ENCODE assay signal across 8 mouse cellular contexts in the genomic region with DNA sequence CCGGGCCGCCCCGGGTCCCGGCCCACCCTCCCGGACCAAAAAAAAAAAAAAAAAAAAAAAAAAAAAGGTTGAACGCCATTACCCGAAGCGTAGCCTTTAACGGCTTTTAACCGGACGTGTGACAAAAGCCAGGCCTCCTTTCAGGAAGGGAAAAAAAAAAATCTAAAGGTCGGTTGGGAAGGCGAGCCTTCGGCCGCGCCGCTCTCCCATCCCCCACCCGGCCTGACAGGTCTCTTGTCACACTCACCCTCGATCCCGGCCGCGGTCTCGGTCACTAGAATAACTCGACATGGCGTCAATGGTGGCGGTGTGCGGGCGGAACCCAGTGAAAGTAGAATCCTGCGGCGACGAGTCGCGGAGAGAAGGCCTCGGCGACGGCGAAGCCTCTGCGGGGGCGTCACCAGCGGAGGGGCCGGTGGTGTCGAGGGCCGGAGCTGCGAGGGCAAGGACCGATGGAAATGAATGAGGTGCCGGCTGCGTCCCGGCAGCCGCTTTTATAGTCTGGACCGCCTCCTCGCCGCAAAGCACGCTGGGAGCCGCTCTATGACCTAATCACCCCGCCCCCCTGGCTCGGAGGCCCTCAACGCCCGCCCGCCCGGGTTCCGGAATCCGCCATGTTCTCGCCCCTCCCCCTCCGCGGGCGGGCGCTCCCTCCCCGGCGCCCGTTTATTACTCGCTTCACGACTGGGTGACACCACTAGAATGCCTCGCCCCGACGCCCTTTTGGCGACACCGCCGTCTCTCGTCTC. TPM values are rescaled to one million over a fixed set of nuclear protein-coding genes. Genes with fewer than 3 reads are reported as not detected.
DNase-seq lines count a peak whose midpoint lies in the region; ATAC-seq and TF ChIP-seq lines count a peak whose summit lies in the region.

No protein-coding gene starts in this region.

- under 1% methylated on average over 72 of the region's 79 CpGs for WGBS in hindbrain, postnatal 0 days
- 1% methylated on average over 49 of the region's 79 CpGs for WGBS in macrophage (ENCODE audit: missing documents)

- TF ChIP-seq CTCF in gastrocnemius, adult 2 months (IDR thresholded peaks at IDR 0.05), result no peak
- TF ChIP-seq CTCF in hindbrain, postnatal 0 days (IDR thresholded peaks at IDR 0.05; ENCODE audit: low read depth), result no peak
- TF ChIP-seq CTCF in left cerebral cortex, adult 2 months (IDR thresholded peaks at IDR 0.05), result no peak

- H3K4me2 ChIP-seq in hindbrain, postnatal 0 days (ENCODE audit: low read depth, low read length), result peak overlapping the region; percentile 71

- peak; percentile 98 for DNase-seq in adipocyte (ENCODE audit: low spot score)
- DNase-seq in gastrocnemius, adult 2 months, result peak; percentile 99
- DNase-seq in hindbrain, postnatal 0 days (ENCODE audit: low spot score), result peak; percentile 99
- DNase-seq in left cerebral cortex, adult 2 months (ENCODE audit: extremely low spot score in 1 of 2, low spot score in 2 of 2), result peak; percentile 98 to 99
- DNase-seq in right cerebral cortex, adult 2 months (ENCODE audit: low spot score in 2 of 2), result peak; percentile 97 to 98
- peak; percentile 99 for DNase-seq in urinary bladder, postnatal 14 days (ENCODE audit: low spot score)

- no peaks in the 10 kb centered on the region for H3K9me3 ChIP-seq in hindbrain, postnatal 0 days (ENCODE audit: low read length)

- peak overlapping the region; percentile 98 for H3K9ac ChIP-seq in hindbrain, postnatal 0 days (replicated peaks; ENCODE audit: low read length)

- H3K27me3 ChIP-seq in hindbrain, postnatal 0 days (ENCODE audit: insufficient read depth, low read length), result no peaks in the 10 kb centered on the region

- peak overlapping the region; percentile 100 for H3K27ac ChIP-seq in gastrocnemius, adult 2 months
- peak overlapping the region; percentile 99 for H3K27ac ChIP-seq in hindbrain, postnatal 0 days
- H3K27ac ChIP-seq in left cerebral cortex, adult 2 months, result peak overlapping the region; percentile 100
- peak overlapping the region; percentile 91 for H3K27ac ChIP-seq in macrophage

- H3K79me2 ChIP-seq in macrophage (ENCODE audit: inconsistent target), result peaks cover 83% of the 10 kb centered on the region

- H3K36me3 ChIP-seq in hindbrain, postnatal 0 days (ENCODE audit: insufficient read depth, low read length), result peaks cover 20% of the 10 kb centered on the region
- H3K36me3 ChIP-seq in macrophage (ENCODE audit: inconsistent target), result peaks cover 39% of the 10 kb centered on the region

- peaks cover 10% of the 10 kb centered on the region; the same call in 1 of the 2 replicates for H3K4me1 ChIP-seq in hindbrain, postnatal 0 days (ENCODE audit: insufficient read depth, low read length)

- H3K4me3 ChIP-seq in gastrocnemius, adult 2 months, result peak overlapping the region; percentile 98
- H3K4me3 ChIP-seq in hindbrain, postnatal 0 days (ENCODE audit: low read length), result peak overlapping the region; percentile 95
- H3K4me3 ChIP-seq in left cerebral cortex, adult 2 months, result peak overlapping the region; percentile 98
- H3K4me3 ChIP-seq in macrophage (ENCODE audit: inconsistent target), result peak overlapping the region; percentile 93

- intact Hi-C loops in gastrocnemius, adult 2 months (cut with DNase I), result no loop called here
- intact Hi-C loops in left cerebral cortex, adult 2 months (cut with DNase I), result loop anchor here (2.0 to 5.0 kb wide), 5 partner anchors 35 to 515 kb away; a partner anchor contains a TSS

- ATAC-seq in common myeloid progenitor, adult 5-6 weeks (replicated peaks; ENCODE audit: low read depth, poor library complexity, severe bottlenecking), result peak; percentile 51
- ATAC-seq in hindbrain, postnatal 0 days, result peak; percentile 87

RNA-seq across cellular contexts. Expression of a gene that starts 0.8 kb away (rescaled TPM):
- 1,468 and 1,558 TPM in 2 replicates for total RNA-seq in common myeloid progenitor, adult 5-6 weeks (2017)
- 100 to 1,000 TPM; 261 to 265 TPM for total RNA-seq in gastrocnemius, adult 2 months (2021)
- total RNA-seq in hindbrain, postnatal 0 days (2014; rRNA removed), result 288 and 416 TPM in 2 replicates
- polyA plus RNA-seq in hindbrain, postnatal 0 days (2015; fragmentation: Nextera tagmentation; extraction: Ambion mirVana), result 272 and 274 TPM in 2 replicates
- total RNA-seq in left cerebral cortex, adult 2 months (2021), result 100 to 1,000 TPM; 652 to 679 TPM
- total RNA-seq in macrophage (2018; cell fraction: chromatin; rRNA removed), result 1,000 to 10,000 TPM; 1,977 to 3,563 (median 2,658) TPM
- total RNA-seq in macrophage (2018; cell fraction: cytosol; rRNA removed), result 100 to 1,000 TPM; 341 to 915 (median 562) TPM
- 1,000 to 10,000 TPM; 1,291 to 2,429 (median 1,755) TPM for total RNA-seq in macrophage (2018; cell fraction: nucleus; rRNA removed)
- 399 to 726 TPM (median 627 TPM) in 3 replicates for polyA plus RNA-seq in macrophage (2018)

RNA-seq across cellular contexts. Expression of a gene that starts 0.9 kb away (rescaled TPM):
- total RNA-seq in common myeloid progenitor, adult 5-6 weeks (2017), result 17.6 and 17.7 TPM in 2 replicates
- 1 to 10 TPM; 3.7 to 5.6 TPM for total RNA-seq in gastrocnemius, adult 2 months (2021)
- total RNA-seq in hindbrain, postnatal 0 days (2014; rRNA removed), result 2.6 and 9.0 TPM in 2 replicates
- 7.2 and 8.7 TPM in 2 replicates for polyA plus RNA-seq in hindbrain, postnatal 0 days (2015; fragmentation: Nextera tagmentation; extraction: Ambion mirVana)
- total RNA-seq in left cerebral cortex, adult 2 months (2021), result 10 to 100 TPM; 12.6 to 15.1 TPM
- total RNA-seq in macrophage (2018; cell fraction: chromatin; rRNA removed), result 100 to 1,000 TPM in 5 of 26 experiments, 10 to 100 TPM in 21; 11.3 to 128 (median 74.8) TPM
- 10 to 100 TPM in 3 of 26 experiments, 1 to 10 TPM in 23; 1.9 to 11.0 (median 8.5) TPM for total RNA-seq in macrophage (2018; cell fraction: cytosol; rRNA removed)
- total RNA-seq in macrophage (2018; cell fraction: nucleus; rRNA removed), result 10 to 100 TPM; 10.9 to 88.9 (median 37.9) TPM
- polyA plus RNA-seq in macrophage (2018), result 6.7 to 17.1 TPM (median 14.3 TPM) in 3 replicates

RNA-seq across cellular contexts. Expression of a gene that starts 8.9 kb away (rescaled TPM):
- total RNA-seq in common myeloid progenitor, adult 5-6 weeks (2017), result 12.6 and 16.8 TPM in 2 replicates
- 1 to 10 TPM; 2.4 to 3.3 TPM for total RNA-seq in gastrocnemius, adult 2 months (2021)
- total RNA-seq in hindbrain, postnatal 0 days (2014; rRNA removed), result 8.3 and 12.9 TPM in 2 replicates
- 9.5 and 11.4 TPM in 2 replicates for polyA plus RNA-seq in hindbrain, postnatal 0 days (2015; fragmentation: Nextera tagmentation; extraction: Ambion mirVana)
- 1 to 10 TPM; 3.2 to 4.2 TPM for total RNA-seq in left cerebral cortex, adult 2 months (2021)
- total RNA-seq in macrophage (2018; cell fraction: chromatin; rRNA removed), result 10 to 100 TPM in 16 of 26 experiments, 1 to 10 TPM in 10; 1.9 to 90.8 (median 16.4) TPM
- total RNA-seq in macrophage (2018; cell fraction: cytosol; rRNA removed), result 1 to 10 TPM in 20 of 26 experiments, under 1 TPM in 6; 0.62 to 3.6 (median 1.8) TPM
- 10 to 100 TPM in 12 of 26 experiments, 1 to 10 TPM in 14; 1.7 to 24.1 (median 9.8) TPM for total RNA-seq in macrophage (2018; cell fraction: nucleus; rRNA removed)
- 1.2 to 4.5 TPM (median 1.9 TPM) in 3 replicates for polyA plus RNA-seq in macrophage (2018)

RNA-seq across cellular contexts. Expression of a gene that starts 37.2 kb away (rescaled TPM):
- total RNA-seq in common myeloid progenitor, adult 5-6 weeks (2017), result 54.7 and 67.1 TPM in 2 replicates
- not detected for total RNA-seq in gastrocnemius, adult 2 months (2021)
- total RNA-seq in hindbrain, postnatal 0 days (2014; rRNA removed), result 0.40 TPM in 1 of 2 replicates, not detected in the other
- 0.56 and 0.72 TPM in 2 replicates for polyA plus RNA-seq in hindbrain, postnatal 0 days (2015; fragmentation: Nextera tagmentation; extraction: Ambion mirVana)
- under 1 TPM in 1 of 2 experiments, not detected in 1; 0.44 TPM for total RNA-seq in left cerebral cortex, adult 2 months (2021)
- 10 to 100 TPM; 11.4 to 83.2 (median 42.8) TPM for total RNA-seq in macrophage (2018; cell fraction: chromatin; rRNA removed)
- 100 to 1,000 TPM in 13 of 26 experiments, 10 to 100 TPM in 13; 62.8 to 212 (median 131) TPM for total RNA-seq in macrophage (2018; cell fraction: cytosol; rRNA removed)
- 100 to 1,000 TPM in 2 of 26 experiments, 10 to 100 TPM in 24; 26.9 to 124 (median 69.1) TPM for total RNA-seq in macrophage (2018; cell fraction: nucleus; rRNA removed)
- polyA plus RNA-seq in macrophage (2018), result 97.9 to 163 TPM (median 103 TPM) in 3 replicates

RNA-seq across cellular contexts. Expression of a gene that starts 37.8 kb away (rescaled TPM):
- 42.0 and 56.8 TPM in 2 replicates for total RNA-seq in common myeloid progenitor, adult 5-6 weeks (2017)
- 10 to 100 TPM; 37.1 to 43.8 TPM for total RNA-seq in gastrocnemius, adult 2 months (2021)
- 19.2 and 20.1 TPM in 2 replicates for total RNA-seq in hindbrain, postnatal 0 days (2014; rRNA removed)
- polyA plus RNA-seq in hindbrain, postnatal 0 days (2015; fragmentation: Nextera tagmentation; extraction: Ambion mirVana), result 10.9 and 11.2 TPM in 2 replicates
- total RNA-seq in left cerebral cortex, adult 2 months (2021), result 10 to 100 TPM; 17.3 to 22.0 TPM
- total RNA-seq in macrophage (2018; cell fraction: chromatin; rRNA removed), result 1 to 10 TPM in 25 of 26 experiments, under 1 TPM in 1; 0.84 to 9.0 (median 2.4) TPM
- total RNA-seq in macrophage (2018; cell fraction: cytosol; rRNA removed), result 1 to 10 TPM in 13 of 26 experiments, under 1 TPM in 13; 0.47 to 4.9 (median 1.2) TPM
- 1 to 10 TPM; 1.2 to 7.4 (median 3.1) TPM for total RNA-seq in macrophage (2018; cell fraction: nucleus; rRNA removed)
- polyA plus RNA-seq in macrophage (2018), result 0.71 to 1.5 TPM (median 0.98 TPM) in 3 replicates

Comparison
In these comparisons a context has a peak if more than half of its experiments do, and no peak if none do; other contexts are left out.
1. Peak in every context shown above with its lines: DNase-seq, ATAC-seq, H3K4me3 ChIP-seq and H3K27ac ChIP-seq.